Mouse (Mus musculus) cerebellum, adult 9-10 months (tissue): ENCODE measurements around the gene Ahdc1.

Source experiments
- DNase-seq: peaks from one replicate; pipeline ENCODE4 v3.0.0; 2022

Ahdc1 gene

GRCm38 (mm10) chr4:133011028-133011820, at the start of gene Ahdc1:
TSS of gene Ahdc1 (plus strand) at chr4:133011260.
- DNase-seq, result peak; percentile 93

DNA sequence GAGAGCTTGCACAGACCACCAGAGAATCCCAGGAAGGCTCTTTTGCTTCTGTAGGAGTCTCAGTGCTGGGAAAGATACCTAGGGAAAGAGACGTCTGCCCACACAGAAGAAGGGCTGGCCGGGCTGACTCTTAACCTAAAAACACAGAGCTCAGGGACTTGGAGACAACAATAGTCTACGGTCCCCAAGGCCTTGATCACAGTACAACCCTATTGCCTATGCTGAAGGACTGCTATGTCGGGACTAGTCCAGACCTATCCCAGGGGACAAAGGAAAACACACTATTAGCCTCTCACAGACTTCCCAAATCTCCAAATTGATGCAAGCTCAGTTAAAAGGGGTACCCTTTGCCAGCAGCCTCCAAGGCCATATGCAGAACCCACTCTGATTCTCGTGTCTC, 49.2 kb upstream of the Ahdc1 start:
- DNase-seq, result no peak

GRCm38 (mm10) chr4:132962628-132963027, 48.4 kb upstream of the Ahdc1 start:
- DNase-seq, result no peak

- DNase-seq, result no peak
These were observed 47.6 kb upstream of the Ahdc1 start for GRCm38 (mm10) chr4:132963436-132963835.

DNA sequence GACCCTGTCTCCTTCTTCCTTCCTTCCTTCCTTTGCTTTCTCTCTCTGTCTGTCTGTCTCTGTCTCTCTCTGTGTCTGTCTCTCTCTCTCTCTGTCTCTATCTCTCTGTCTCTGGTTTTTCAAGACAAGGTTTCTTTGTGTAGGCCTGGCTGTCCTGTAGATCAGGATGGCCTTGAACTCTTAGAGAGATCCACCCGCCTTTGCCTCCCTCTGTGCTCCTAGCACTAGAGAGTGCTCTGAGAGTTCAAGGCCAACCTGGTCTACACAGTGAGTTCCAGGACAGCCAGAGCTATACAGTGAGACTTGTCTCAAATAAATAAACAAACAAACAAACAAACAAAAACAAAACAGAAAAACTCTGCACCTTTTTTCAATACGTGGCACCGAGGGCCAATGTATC, 47.0 kb upstream of the Ahdc1 start:
- no peak for DNase-seq

DNA sequence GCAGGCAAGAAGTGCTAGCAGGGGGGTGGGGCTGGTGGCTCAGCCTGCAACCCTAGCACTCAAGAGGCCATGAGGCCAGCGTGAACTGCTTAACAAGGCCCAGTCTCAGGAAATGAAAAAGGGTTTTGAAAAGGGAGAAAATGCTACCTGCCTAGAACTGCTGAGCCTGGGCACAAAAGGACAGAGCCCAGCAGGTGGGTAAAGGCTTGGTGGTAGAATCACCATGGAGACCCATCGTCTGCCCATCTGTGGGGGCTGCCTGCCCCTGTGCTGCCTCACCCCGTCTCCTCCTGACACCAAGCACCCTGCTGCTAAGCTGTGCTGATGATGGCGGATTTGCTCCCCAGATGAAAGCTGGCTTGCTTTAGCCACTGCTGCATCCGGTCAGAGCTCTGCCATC, 46.6 kb upstream of the Ahdc1 start:
- DNase-seq, result no peak

DNA sequence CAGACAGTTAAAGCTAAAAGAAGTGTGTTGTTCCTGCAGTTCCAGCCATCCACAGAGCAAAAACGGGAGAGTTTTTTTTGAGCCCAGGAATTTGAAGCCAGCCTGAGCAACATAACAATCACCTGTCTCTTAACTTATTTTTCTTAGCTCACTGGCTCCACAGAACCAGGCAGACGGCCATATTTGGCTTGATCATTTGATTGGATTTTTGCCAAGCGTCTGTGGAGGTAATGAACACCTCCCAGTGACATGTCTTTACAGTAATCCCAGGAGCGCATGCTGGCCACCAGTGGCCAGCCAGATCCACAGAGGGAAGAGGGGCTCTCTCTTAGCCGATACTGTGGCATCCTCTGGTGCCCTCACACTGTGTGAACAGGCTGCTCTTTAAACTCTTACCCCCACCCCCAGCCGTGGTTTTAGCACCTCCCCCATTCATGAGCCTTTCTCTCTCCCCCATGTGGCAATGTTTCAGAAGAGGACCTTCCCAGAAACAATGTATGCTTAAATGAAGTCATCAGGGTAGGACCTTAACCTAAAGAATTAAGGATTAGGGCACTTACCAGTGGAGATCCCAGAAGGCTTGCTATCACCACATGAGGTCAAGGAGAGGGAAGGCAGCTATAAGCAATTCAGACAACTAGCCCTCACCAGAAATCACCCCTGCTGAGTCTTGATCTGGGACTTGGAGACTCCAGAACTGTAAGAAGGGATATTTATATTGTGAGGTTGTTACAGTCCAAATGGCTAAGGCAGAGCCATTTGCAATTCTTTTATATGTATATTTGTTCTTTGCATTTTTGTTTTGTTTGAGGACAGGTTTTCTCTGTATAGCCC, 42.7 kb upstream of the Ahdc1 start:
- no peak for DNase-seq

- DNase-seq, result no peak
These were observed 39.5 kb upstream of the Ahdc1 start for GRCm38 (mm10) chr4:132971601-132972000.

DNA sequence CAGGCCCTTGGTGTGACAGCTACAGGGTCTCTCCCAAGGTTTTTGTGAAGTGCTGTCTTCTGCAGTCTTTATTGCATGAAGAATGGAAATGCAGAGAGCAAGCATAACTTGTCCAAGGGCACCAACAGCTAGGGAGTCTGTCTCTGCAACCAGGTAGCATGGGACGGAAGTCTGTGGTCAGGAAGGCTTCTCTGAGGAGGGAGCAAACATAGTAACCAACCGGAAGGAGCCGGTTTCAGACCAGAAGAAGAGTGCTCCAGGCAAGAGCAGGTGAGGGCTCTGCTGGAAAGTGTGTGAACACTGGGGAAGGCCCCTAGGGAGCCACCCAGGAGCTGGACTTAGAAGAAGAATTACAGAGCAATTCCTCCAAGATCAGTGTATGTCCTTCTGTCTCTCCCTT, 39.0 kb upstream of the Ahdc1 start:
- DNase-seq, result no peak

- DNase-seq, result no peak
These were observed 38.5 kb upstream of the Ahdc1 start for GRCm38 (mm10) chr4:132972556-132972955.

GRCm38 (mm10) chr4:132973186-132973585, 37.9 kb upstream of the Ahdc1 start:
- no peak for DNase-seq

GRCm38 (mm10) chr4:132973814-132974398, 37.2 kb upstream of the Ahdc1 start, which contains the start of gene Fgr:
TSS of gene Fgr (plus strand) at chr4:132974095.
- no peak for DNase-seq

GRCm38 (mm10) chr4:132974904-132975303, 36.2 kb upstream of the Ahdc1 start:
- DNase-seq, result peak; percentile 81

DNA sequence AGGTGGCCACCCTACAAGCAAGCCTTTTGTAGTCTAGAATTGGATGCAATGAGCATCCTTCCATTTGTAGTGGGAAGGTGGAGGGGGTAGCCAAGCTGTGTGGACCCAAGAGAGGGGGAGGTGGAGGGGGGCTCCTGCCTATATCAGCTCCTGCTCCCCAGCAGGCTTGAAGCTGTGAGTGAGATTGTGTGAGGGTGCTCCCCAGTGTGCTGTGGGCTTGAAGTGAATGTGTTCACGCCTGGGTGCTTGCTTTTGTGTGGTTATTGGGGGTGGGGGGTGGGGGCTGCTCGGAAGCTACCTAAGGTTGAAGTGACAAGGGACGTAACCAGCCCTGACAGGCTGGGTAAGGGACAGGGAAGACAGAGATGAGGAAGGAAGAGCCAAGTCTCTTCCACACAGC, 35.3 kb upstream of the Ahdc1 start:
- DNase-seq, result no peak

DNA sequence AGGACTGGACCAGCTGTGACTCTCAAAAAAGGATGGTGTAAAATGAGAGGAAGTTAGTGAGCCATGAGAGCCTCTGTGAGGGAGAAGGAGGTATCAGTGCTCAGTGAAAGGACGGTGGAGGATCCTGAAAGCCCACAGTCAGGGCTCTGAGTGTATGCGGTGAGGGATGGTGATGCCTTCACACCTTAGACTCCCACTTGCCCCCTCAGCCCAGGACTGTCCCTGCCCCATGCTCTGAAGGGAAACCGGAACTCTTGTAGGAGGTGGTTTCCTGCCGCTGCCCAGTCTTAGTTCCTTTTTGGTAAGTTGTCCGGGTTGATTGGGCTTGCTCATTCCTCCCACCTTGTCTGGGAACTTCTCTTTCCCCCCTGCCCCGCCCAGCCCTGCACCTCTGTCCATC, 34.3 kb upstream of the Ahdc1 start:
- DNase-seq, result no peak

DNA sequence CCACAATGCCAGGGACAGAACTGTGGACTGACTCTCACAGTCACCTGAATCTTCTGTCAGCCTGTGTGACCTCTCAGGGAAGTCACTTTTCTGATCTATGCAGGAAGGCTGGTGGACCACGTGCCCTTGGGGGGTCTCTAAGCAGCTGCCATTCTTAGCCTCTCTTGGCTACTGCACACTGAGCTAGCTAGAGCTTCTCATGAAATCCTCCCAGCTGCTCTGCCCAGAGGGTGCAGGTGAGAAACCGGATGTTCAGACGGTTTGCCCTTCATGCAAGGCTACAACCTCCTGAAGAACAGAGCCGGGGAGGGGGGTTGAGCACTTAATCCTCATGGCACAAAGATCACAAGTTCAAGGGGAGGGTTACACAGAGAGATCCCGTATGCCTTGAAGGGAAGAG, 33.5 kb upstream of the Ahdc1 start:
- DNase-seq, result no peak

DNA sequence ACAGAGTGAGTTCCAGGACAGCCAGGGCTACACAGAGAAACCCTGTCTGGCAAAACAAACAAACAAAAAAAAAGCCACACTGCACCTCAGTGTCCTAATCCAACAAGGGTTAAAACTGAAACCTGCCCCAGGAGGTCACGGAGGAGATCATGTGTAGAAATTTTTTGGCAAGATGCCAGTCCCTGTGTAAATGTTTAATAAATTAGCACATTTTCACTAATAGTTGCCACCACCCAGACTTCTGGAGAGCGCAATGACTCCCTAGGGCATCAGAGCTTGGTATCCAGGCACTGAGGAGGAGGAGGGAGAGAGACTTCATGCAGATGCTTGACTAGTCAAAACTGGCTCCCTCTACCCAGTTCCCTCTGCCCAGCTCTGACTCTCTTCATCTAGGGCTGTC, 31.9 kb upstream of the Ahdc1 start:
- no peak for DNase-seq

- no peak for DNase-seq
These were observed 29.4 kb upstream of the Ahdc1 start for GRCm38 (mm10) chr4:132981621-132982020.

GRCm38 (mm10) chr4:132982999-132983398, 28.1 kb upstream of the Ahdc1 start:
- no peak for DNase-seq

DNA sequence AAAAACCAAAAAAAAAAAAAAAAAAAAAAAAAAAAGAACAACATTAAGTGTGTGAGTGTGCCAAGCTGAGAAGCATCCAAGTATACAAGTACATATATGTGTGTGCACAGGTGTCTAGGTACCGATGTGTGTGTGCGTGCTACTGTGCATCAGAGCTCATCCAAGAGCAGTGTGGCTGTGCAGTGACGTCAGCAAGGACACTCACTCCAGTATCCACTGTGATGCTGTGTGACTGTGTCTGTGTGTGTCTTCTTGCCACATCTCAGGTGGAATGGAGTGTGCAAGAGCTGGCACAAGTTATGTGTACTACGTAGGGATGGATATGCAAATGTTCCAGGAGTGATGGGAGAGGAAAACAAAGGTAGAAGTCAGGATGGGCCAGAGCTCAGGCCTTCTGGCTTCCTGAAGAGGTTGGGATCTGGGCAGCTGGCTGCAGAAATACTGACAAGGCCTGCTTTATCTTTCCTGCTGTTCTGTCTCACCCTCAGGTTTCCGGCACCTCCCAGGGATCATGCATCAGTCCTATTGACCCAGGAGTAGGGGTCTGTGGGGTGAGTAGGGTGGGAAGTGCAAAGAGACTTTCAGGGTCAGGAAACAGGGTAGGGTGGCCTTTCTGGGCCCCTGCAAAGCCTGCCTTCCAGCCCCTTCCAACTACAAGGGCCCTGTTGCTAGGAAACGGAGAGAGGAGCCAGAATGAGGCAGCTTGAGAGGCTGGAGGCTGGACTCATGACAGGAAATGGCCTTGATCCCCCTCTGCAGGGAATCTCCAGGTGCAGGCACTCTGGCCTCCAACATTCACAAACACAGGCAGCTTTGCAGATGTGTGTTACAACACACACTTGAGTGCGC, 27.2 kb upstream of the Ahdc1 start:
- DNase-seq, result no peak

GRCm38 (mm10) chr4:132988581-132989355, 22.3 kb upstream of the Ahdc1 start:
- DNase-seq, result no peak

DNA sequence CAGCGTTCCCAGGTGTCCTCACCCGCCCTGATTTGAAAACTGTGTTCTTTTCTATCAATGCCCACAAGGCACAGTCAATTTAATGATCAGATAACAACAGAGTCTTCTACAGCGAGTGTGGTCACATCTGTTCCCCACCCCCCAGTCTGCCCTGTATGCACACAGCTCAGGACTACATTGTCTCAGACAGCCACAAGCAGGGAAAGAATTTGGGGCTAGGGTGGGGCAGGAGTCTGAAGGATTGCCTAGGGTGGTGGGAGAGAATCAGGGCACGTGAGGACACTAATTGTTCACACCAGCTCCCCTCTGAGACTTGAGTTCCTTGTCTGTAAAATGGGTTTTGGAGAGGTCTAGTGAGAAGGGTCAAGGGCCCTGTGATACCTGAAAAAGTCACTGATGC, 17.5 kb upstream of the Ahdc1 start:
- DNase-seq, result no peak
